Mouse (Mus musculus) liver, embryonic 14.5 days (tissue): ENCODE data around the gene Epn3.

Experiments
- CTCF ChIP-seq: IDR thresholded peaks from 2 replicates; pipeline ENCODE4 v1.5.1; 2016; ENCODE audit warnings: antibody characterized with exemption, low read depth, control low read depth
- EP300 ChIP-seq: IDR thresholded peaks from 2 replicates; pipeline ENCODE4 v1.6.1; 2016; ENCODE audit warnings: antibody characterized with exemption, low read depth

DNA sequence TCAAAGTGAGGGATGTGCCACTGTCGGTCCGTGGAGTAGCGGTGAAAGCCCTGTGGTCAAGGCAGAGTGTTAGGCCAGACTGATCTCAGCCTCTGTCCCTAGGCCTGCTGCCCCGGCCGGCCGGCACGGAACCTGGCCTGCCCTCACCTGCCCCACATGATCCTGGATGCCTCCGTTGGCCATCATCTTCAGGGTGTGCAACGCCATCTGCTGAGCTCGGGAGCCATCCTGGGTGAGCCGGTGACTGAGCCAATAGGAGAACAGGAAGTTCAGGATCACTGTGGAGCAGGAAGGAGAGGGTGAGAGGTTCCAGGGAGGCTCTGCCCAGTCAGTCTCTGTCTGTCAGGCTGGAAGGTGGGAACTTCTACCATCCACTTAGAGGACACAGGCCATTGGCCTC, 16.3 kb downstream of the Epn3 start:
- TF ChIP-seq EP300 (no peak), CTCF (no peak)
